Mouse (Mus musculus) midbrain, postnatal 0 days (tissue): ENCODE measurements at regions not wholly inside any gene's neighbourhood (a gene's known extent, or its start where the extent isn't known, plus 50 kb on each side); places are given as distances from the start of the nearest gene placed in this dataset.

Source experiments
- ATAC-seq: fragments of 200-750 bp; cut with Nextera tagmentation; 2 replicates; pipeline ENCODE4 v1.8.0; 2017; ENCODE audit warnings: moderate number of reproducible peaks, mild to moderate bottlenecking, moderate TSS enrichment, moderate library complexity; ENCODE audit not compliant: low FRiP score
- DNase-seq: peaks from one replicate; pipeline ENCODE4 v3.0.0-alpha.2; 2015; ENCODE audit warnings: low spot score
- H3K27ac ChIP-seq: fragments of 300-500 bp; sonication (generic); 2 replicates; pipeline ENCODE4 v1.5.1; 2014; ENCODE audit warnings: low read depth, mild to moderate bottlenecking, low read length, mixed read lengths
- H3K27me3 ChIP-seq: fragments of 300-500 bp; sonication (generic); 2 replicates; pipeline ENCODE4 v1.6.1; 2014; ENCODE audit warnings: low read length, control low read depth, mixed read lengths; ENCODE audit not compliant: insufficient read depth
- H3K36me3 ChIP-seq: fragments of 300-500 bp; sonication (generic); 2 replicates; pipeline ENCODE4 v1.6.1; 2014; ENCODE audit warnings: low read length, control low read depth, mixed read lengths; ENCODE audit not compliant: insufficient read depth
- H3K4me1 ChIP-seq: fragments of 300-500 bp; sonication (generic); 2 replicates; pipeline ENCODE4 v1.6.1; 2014; ENCODE audit warnings: mild to moderate bottlenecking, control low read depth, antibody characterized with exemption, low read length, mixed read lengths; ENCODE audit not compliant: insufficient read depth
- H3K4me2 ChIP-seq: fragments of 300-500 bp; sonication (generic); 2 replicates; pipeline ENCODE4 v1.6.1; 2014; ENCODE audit warnings: low read depth, mild to moderate bottlenecking, low read length, mixed read lengths; ENCODE audit not compliant: poor library complexity, severe bottlenecking
- H3K4me3 ChIP-seq: fragments of 300-500 bp; sonication (generic); 2 replicates; pipeline ENCODE4 v1.5.1; 2014; ENCODE audit warnings: low read depth, mild to moderate bottlenecking, low read length, moderate library complexity
- H3K9ac ChIP-seq: fragments of 300-500 bp; sonication (generic); replicated peaks from 2 replicates; pipeline ENCODE4 v1.6.1; 2014; ENCODE audit warnings: mild to moderate bottlenecking, low read length, moderate library complexity, mixed read lengths; ENCODE audit not compliant: poor library complexity, severe bottlenecking
- H3K9me3 ChIP-seq: fragments of 300-500 bp; sonication (generic); 2 replicates; pipeline ENCODE4 v1.6.1; 2016; ENCODE audit warnings: low read length, control low read depth
- CTCF ChIP-seq: IDR thresholded peaks from 2 replicates; pipeline ENCODE4 v1.5.1; 2016; ENCODE audit warnings: antibody characterized with exemption, mild to moderate bottlenecking
- WGBS: fragments of 180-500 bp; shearing (Covaris S2); extraction: QIAGEN DNeasy Blood & Tissue Kit; methylation state at CpG from one replicate; pipeline ENCODE4 v1.1.7; 2014; 5-methylcytosine and 5-hydroxymethylcytosine counted together

DNA sequence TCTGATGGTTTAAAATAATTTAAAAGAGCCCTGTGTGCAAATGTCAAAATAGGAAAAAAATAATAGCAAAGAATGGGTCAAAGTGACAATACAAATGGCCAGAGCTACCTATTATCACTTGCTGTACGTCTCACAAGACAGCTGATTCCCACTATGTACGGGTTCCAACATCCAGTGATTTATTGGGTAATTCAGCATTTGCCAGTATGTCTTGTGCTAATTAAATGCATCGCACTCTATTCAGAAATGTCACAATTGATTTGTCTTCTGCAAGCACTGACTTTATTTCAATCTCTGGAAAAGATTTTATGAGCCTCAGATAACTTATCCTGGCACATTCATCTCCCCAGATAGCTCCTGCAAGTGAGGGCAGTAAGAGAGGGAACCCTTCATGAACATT, 55.1 kb upstream of the Pter start:
- H3K27me3 ChIP-seq: no peaks in the 10 kb centered on the region
- no peak overlapping the region for H3K27ac ChIP-seq
- ATAC-seq (no peak), DNase-seq (no peak)
- no peaks in the 10 kb centered on the region for H3K9me3 ChIP-seq
- H3K4me1 ChIP-seq: no peaks in the 10 kb centered on the region
- no peak for TF ChIP-seq CTCF
- 72% methylated on average over 3 of the region's 3 CpGs for WGBS
- H3K9ac ChIP-seq: no peak overlapping the region
- no peak overlapping the region for H3K4me2 ChIP-seq
- no peaks in the 10 kb centered on the region for H3K36me3 ChIP-seq
- no peak overlapping the region for H3K4me3 ChIP-seq
